Mouse (Mus musculus) liver, embryonic 18 days (tissue): ENCODE measurements around the gene Mmp19. TPM values are rescaled to one million over a fixed set of nuclear protein-coding genes. Genes with fewer than 3 reads are reported as not detected.

Source experiments
- polyA plus RNA-seq: library from polyadenylated mRNA; depleted of rRNA; stranded (reverse); fragments of >200 nt; gene quantifications from 2 replicates; pipeline ENCODE4 v1.2.3, GENCODE M21; 2012; rRNA removed

The Mmp19 gene
- 11.1 and 11.9 TPM in 2 replicates for polyA plus RNA-seq

GRCm38 (mm10) chr10:128790398-128791124, at the start of gene Mmp19:
Mmp19 (plus strand) TSS chr10:128790910.

GRCm38 (mm10) chr10:128744680-128745601, 45.8 kb upstream of the Mmp19 start, which contains the start of gene Dgka:
Dgka (minus strand) TSS chr10:128744855.

GRCm38 (mm10) chr10:128747646-128748251, 43.0 kb upstream of the Mmp19 start, which contains the start of gene Pym1:
Pym1 (plus strand) TSS chr10:128747889.

GRCm38 (mm10) chr10:128803771-128804270, 13.1 kb downstream of the Mmp19 start, which contains the start of gene Dnajc14:
Dnajc14 (plus strand) TSS chr10:128804062.

GRCm38 (mm10) chr10:128804271-128805091, 13.8 kb downstream of the Mmp19 start, which contains the start of gene Tmem198b:
Tmem198b (minus strand) TSS chr10:128804370.

GRCm38 (mm10) chr10:128817033-128817432, 26.3 kb downstream of the Mmp19 start, which contains the start of gene Sarnp:
Sarnp (plus strand) TSS chr10:128817333.

GRCm38 (mm10) chr10:128821358-128822056, 30.8 kb downstream of the Mmp19 start, which contains the start of gene Ormdl2:
Ormdl2 (minus strand) TSS chr10:128821645.

Other genes with a start within 250 kb of the Mmp19 start
- 4.0 and 4.5 TPM in 2 replicates for gene Zc3h10, start 243.1 kb upstream of the Mmp19 start, polyA plus RNA-seq
- gene Rpl41, start 241.6 kb upstream of the Mmp19 start, polyA plus RNA-seq, result 1,648 and 2,151 TPM in 2 replicates
- 67.0 and 72.0 TPM in 2 replicates for gene Pa2g4, start 224.9 kb upstream of the Mmp19 start, polyA plus RNA-seq
- gene Erbb3, start 201.3 kb upstream of the Mmp19 start, polyA plus RNA-seq, result 7.5 and 8.2 TPM in 2 replicates
- 667 and 775 TPM in 2 replicates for gene Rps26, start 164.2 kb upstream of the Mmp19 start, polyA plus RNA-seq
- gene Ikzf4, start 144.9 kb upstream of the Mmp19 start, polyA plus RNA-seq, result 0.72 and 1.2 TPM in 2 replicates
- 6.8 and 8.7 TPM in 2 replicates for gene Suox, start 116.8 kb upstream of the Mmp19 start, polyA plus RNA-seq
- gene Rab5b, start 94.6 kb upstream of the Mmp19 start, polyA plus RNA-seq, result 32.7 and 34.3 TPM in 2 replicates
- gene Pmel, start 86.7 kb upstream of the Mmp19 start, polyA plus RNA-seq, result 0.49 and 0.59 TPM in 2 replicates
- gene Cdk2, start 85.9 kb upstream of the Mmp19 start, polyA plus RNA-seq, result 31.5 and 32.7 TPM in 2 replicates
- gene Dgka, start 46.1 kb upstream of the Mmp19 start, polyA plus RNA-seq, result 4.4 and 4.6 TPM in 2 replicates
- gene Pym1, start 43.0 kb upstream of the Mmp19 start, polyA plus RNA-seq, result 15.6 and 15.9 TPM in 2 replicates
- 6.7 and 6.8 TPM in 2 replicates for gene Dnajc14, start 13.2 kb downstream of the Mmp19 start, polyA plus RNA-seq
- gene Tmem198b, start 13.5 kb downstream of the Mmp19 start, polyA plus RNA-seq, result 2.8 and 3.0 TPM in 2 replicates
- gene Sarnp, start 26.4 kb downstream of the Mmp19 start, polyA plus RNA-seq, result 46.5 and 49.9 TPM in 2 replicates
- 54.1 and 59.0 TPM in 2 replicates for gene Ormdl2, start 30.7 kb downstream of the Mmp19 start, polyA plus RNA-seq
- 0.09 and 0.11 TPM in 2 replicates for gene Gdf11, start 100.8 kb downstream of the Mmp19 start, polyA plus RNA-seq
- 56.7 and 68.3 TPM in 2 replicates for gene Cd63, start 110.1 kb downstream of the Mmp19 start, polyA plus RNA-seq
- 23.6 and 27.6 TPM in 2 replicates for gene Rdh5, start 132.0 kb downstream of the Mmp19 start, polyA plus RNA-seq
- gene Bloc1s1, start 133.1 kb downstream of the Mmp19 start, polyA plus RNA-seq, result 126 and 132 TPM in 2 replicates
- 0.36 and 0.44 TPM in 2 replicates for gene Itga7, start 142.9 kb downstream of the Mmp19 start, polyA plus RNA-seq
- 0.27 and 0.96 TPM in 2 replicates for gene Mettl7b, start 170.1 kb downstream of the Mmp19 start, polyA plus RNA-seq
- gene Olfr9, start 198.5 kb downstream of the Mmp19 start, polyA plus RNA-seq, result not detected in 2 replicates
- gene Olfr763, start 219.9 kb downstream of the Mmp19 start, polyA plus RNA-seq, result not detected in 2 replicates
- not detected in 2 replicates for gene Olfr764-ps1, start 249.0 kb downstream of the Mmp19 start, polyA plus RNA-seq